Mouse (Mus musculus) E14TG2a.4 (cell line): ENCODE results near the gene Cypt1.

ENCODE experiments used
- CTCF ChIP-seq: conservative IDR thresholded peaks from 2 replicates; pipeline ENCODE4 v1.5.1; 2014; ENCODE audit warnings: low read length
- NANOG ChIP-seq: IDR thresholded peaks from 2 replicates; pipeline ENCODE4 v1.6.1; 2014; ENCODE audit warnings: borderline replicate concordance, low read length, mixed read lengths
- POU5F1 ChIP-seq: IDR thresholded peaks from 2 replicates; pipeline ENCODE4 v1.6.1; 2014; ENCODE audit warnings: low read length, borderline replicate concordance

- no peak for TF ChIP-seq CTCF
- TF ChIP-seq POU5F1: no peak
- no peak for TF ChIP-seq NANOG
These were observed 34.4 kb downstream of the Cypt1 start for GRCm38 (mm10) chrX:16557061-16557460.
